Mouse (Mus musculus) cerebellum, adult 11-12 months (tissue): Measurements from ENCODE around the gene Nes.

ENCODE experiments used
- DNase-seq: peaks from one replicate; pipeline ENCODE4 v3.0.0; 2022

Nes gene

DNA sequence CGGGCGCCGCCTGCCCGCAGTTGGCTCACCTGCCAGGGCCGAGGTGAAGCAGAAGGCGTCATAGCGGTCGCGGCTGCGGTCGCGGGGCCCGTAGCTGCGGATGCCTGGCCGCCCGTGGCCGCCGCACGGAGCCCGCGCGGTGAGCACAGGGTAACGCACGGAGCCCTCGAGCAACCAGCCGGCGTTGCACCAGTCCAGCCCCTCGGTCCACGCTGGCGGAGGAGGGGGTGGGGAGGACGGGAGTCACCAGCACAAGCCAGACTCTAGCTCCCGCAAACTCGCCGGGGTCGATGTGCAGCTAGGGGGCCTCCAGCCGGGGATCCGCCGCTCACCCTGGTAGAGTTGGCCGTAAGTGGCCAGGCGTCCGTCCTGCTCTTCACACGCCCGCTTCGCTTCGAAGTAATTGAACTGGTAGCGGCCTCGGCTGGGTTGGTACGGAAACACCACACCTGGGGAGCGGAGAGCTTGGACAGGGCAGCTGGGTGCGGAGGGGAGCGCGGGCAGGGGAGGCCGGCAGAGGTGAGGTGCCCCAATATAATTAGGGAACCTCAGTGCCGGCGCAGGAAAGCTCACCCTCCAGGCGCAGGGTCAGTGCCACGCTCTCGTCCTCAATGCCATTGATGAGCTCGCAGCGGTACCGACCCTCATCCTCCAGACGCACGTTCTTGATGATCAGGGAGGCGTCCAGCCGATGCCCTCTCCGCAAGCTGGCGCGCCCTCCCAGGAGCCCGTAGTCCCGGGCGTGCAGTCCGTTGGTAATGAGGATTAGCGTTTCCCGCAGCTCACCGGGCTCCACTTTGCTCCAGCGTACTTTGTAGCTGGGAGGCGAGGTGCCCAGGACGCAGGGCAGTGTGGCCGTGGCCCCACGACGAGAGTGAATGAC is 52.6 kb downstream of the Nes start:
- DNase-seq: no peak

DNA sequence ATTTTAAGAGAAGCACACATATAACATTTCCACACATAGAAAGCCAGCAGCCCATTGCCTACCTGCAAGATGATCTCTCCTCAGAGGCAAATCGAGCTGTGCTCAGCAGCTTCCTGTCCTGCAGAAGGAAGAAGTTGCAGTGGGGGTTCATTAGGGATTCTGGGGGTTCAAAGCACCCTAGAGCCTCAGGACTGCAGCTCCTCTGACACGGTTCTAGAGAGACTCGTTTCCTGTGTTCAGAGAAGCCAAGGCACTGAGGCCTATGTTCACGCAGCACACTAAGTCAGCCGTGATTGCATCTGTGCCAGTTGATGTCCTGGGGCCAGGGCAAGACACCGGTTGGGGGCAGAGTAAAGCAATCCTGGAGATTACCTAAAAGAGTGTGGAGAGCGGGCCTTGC is 55.9 kb downstream of the Nes start:
- DNase-seq: no peak

- no peak for DNase-seq
Observed at GRCm38 (mm10) chr3:88027434-88028186, 56.7 kb downstream of the Nes start, which contains the start of gene Hapln2. Hapln2 (minus strand) TSS chr3:88027583.
